In the genomic region with DNA sequence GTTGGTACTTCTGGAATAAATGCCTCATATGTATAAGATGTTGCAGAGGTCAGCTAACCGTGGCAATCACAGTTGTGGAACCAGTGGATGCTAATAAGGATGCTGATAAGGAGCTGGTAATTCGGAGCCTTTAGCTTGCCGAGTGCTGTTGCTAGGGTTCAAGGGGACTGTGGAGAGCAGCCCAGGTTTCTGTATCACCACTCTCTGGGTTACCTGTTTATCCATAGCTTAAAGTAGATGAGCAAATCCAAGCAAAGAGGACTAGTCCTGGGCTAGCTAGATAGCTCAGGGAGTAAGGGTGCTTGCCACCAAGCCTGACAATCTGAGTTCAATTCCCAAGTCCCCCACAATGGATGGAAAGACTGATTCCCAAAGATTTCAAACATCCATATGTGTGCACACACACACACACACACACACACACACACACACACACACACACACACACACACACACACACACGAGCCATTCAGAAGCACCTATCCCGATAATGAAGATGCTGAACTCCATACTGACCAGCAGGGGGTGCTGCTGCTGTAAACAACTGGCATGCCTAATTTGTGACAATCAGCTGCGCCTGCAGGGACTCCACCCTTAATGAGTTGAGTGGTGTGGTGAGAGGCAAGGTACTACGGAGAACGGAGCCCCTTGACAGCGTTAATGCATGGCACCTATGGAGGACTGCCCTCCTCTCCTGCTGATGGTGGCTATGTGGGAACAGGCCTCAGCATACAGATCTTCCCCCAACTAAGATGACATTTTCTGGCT, we compare ENCODE assay signal across 9 mouse cellular contexts.
A peak's percentile ranks its signal among the peaks of the same experiment; 100 is the strongest.
DNase-seq lines count a peak whose midpoint lies in the region; ATAC-seq and TF ChIP-seq lines count a peak whose summit lies in the region.
"Had no signal": no experiment of that assay in that cellular context is flagged by ENCODE, and none has a peak within 500 bp of the region (broad histone marks: within the 10 kb centered on the region; RNA-seq: fewer than 3 reads in every experiment).

No protein-coding gene starts in this region.

- H3K36me3 ChIP-seq in forebrain, embryonic 11.5 days (ENCODE audit: control insufficient read depth, insufficient read depth, low read length): no peaks in the 10 kb centered on the region
- peaks cover 41% of the 10 kb centered on the region for H3K36me3 ChIP-seq in hindbrain, embryonic 13.5 days
- H3K36me3 ChIP-seq in limb, embryonic 11.5 days (ENCODE audit: control insufficient read depth, insufficient read depth, low read length): no peaks in the 10 kb centered on the region
- H3K36me3 ChIP-seq: embryonic facial prominence, embryonic 12.5 days had no signal

- no peak overlapping the region for H3K27ac ChIP-seq in bone marrow macrophage, adult 2 months (ENCODE audit: insufficient read depth, low read depth, low read length)
- no peak overlapping the region for H3K27ac ChIP-seq in forebrain, embryonic 11.5 days (ENCODE audit: low read depth, low read length)
- H3K27ac ChIP-seq in hindbrain, embryonic 13.5 days: no peak overlapping the region
- H3K27ac ChIP-seq in limb, embryonic 11.5 days (replicated peaks; ENCODE audit: low read depth, low read length): no peak overlapping the region
- H3K27ac ChIP-seq: embryonic facial prominence, embryonic 12.5 days had no signal

- DNase-seq in left cerebral cortex, adult 18-20 months (ENCODE audit: low spot score in 2 of 2): peak; percentile 55 to 61
- no peak for DNase-seq in left cerebral cortex, adult 11 months (ENCODE audit: low spot score)
- peak; percentile 80 for DNase-seq in forebrain, embryonic 11.5 days (ENCODE audit: low spot score)
- DNase-seq in limb, embryonic 11.5 days (ENCODE audit: low spot score): peak; percentile 71
- DNase-seq in naive thymus-derived CD4-positive, alpha-beta T cell, adult 2 months (ENCODE audit: low read depth): peak; percentile 54
- DNase-seq in testis, postnatal 14 days (ENCODE audit: low spot score): peak; percentile 21

- no peak for TF ChIP-seq POLR2A in bone marrow macrophage, adult 2 months (IDR thresholded peaks at IDR 0.05; ENCODE audit: borderline replicate concordance, low read depth, low read length)

- no peaks in the 10 kb centered on the region for H3K27me3 ChIP-seq in forebrain, embryonic 11.5 days (ENCODE audit: control insufficient read depth, insufficient read depth, low read length)
- no peaks in the 10 kb centered on the region for H3K27me3 ChIP-seq in hindbrain, embryonic 13.5 days
- H3K27me3 ChIP-seq in limb, embryonic 11.5 days (ENCODE audit: control insufficient read depth, insufficient read depth, low read length): no peaks in the 10 kb centered on the region
- H3K27me3 ChIP-seq: embryonic facial prominence, embryonic 12.5 days had no signal

- 35% methylated on average over 9 of the region's 9 CpGs for WGBS in forebrain, embryonic 11.5 days
- 34% methylated on average over 9 of the region's 9 CpGs for WGBS in hindbrain, embryonic 13.5 days
- 29% methylated on average over 9 of the region's 9 CpGs for WGBS in limb, embryonic 11.5 days

- H3K4me2 ChIP-seq in forebrain, embryonic 11.5 days (ENCODE audit: low read depth, low read length, severe bottlenecking): no peak overlapping the region
- no peak overlapping the region for H3K4me2 ChIP-seq in hindbrain, embryonic 13.5 days
- no peak overlapping the region for H3K4me2 ChIP-seq in limb, embryonic 11.5 days (ENCODE audit: low read depth, severe bottlenecking)
- H3K4me2 ChIP-seq: embryonic facial prominence, embryonic 12.5 days had no signal

- peak; percentile 55; the same call in 1 of the 2 replicates for ATAC-seq in forebrain, embryonic 11.5 days (replicated peaks; ENCODE audit: low FRiP score)
- ATAC-seq in hindbrain, embryonic 13.5 days (ENCODE audit: low FRiP score): 0 out of 2 replicates have a peak, but pooled peaks have one; percentile 43
- no peak for ATAC-seq in limb, embryonic 11.5 days (ENCODE audit: insufficient number of reproducible peaks, low FRiP score, low TSS enrichment, low read depth)

- 0 out of 2 replicates have a peak, but pooled peaks cover 2% of the 10 kb centered on the region for H3K4me1 ChIP-seq in bone marrow macrophage, adult 2 months (ENCODE audit: control insufficient read depth, insufficient read depth, low read length)
- H3K4me1 ChIP-seq in forebrain, embryonic 11.5 days (replicated peaks; ENCODE audit: control insufficient read depth, insufficient read depth, low read length): no peaks in the 10 kb centered on the region
- H3K4me1 ChIP-seq in hindbrain, embryonic 13.5 days (replicated peaks): no peaks in the 10 kb centered on the region
- no peaks in the 10 kb centered on the region for H3K4me1 ChIP-seq in limb, embryonic 11.5 days (ENCODE audit: control insufficient read depth, insufficient read depth, low read length)
- H3K4me1 ChIP-seq: embryonic facial prominence, embryonic 12.5 days had no signal

- no peaks in the 10 kb centered on the region for H3K9me3 ChIP-seq in forebrain, embryonic 11.5 days (ENCODE audit: control insufficient read depth, low read length)
- H3K9me3 ChIP-seq in hindbrain, embryonic 13.5 days: no peaks in the 10 kb centered on the region; the same call in 1 of the 2 replicates
- H3K9me3 ChIP-seq in limb, embryonic 11.5 days (ENCODE audit: control insufficient read depth, low read length): no peaks in the 10 kb centered on the region
- H3K9me3 ChIP-seq: embryonic facial prominence, embryonic 12.5 days had no signal

- no peak overlapping the region for H3K4me3 ChIP-seq in bone marrow macrophage, adult 2 months (ENCODE audit: insufficient read depth, low read length)
- no peak overlapping the region for H3K4me3 ChIP-seq in forebrain, embryonic 11.5 days (ENCODE audit: low read depth, low read length)
- no peak overlapping the region for H3K4me3 ChIP-seq in hindbrain, embryonic 13.5 days
- H3K4me3 ChIP-seq in limb, embryonic 11.5 days (ENCODE audit: low read depth, low read length): no peak overlapping the region
- H3K4me3 ChIP-seq: embryonic facial prominence, embryonic 12.5 days had no signal

- H3K9ac ChIP-seq in forebrain, embryonic 11.5 days (ENCODE audit: low read length): no peak overlapping the region
- no peak overlapping the region for H3K9ac ChIP-seq in hindbrain, embryonic 13.5 days
- H3K9ac ChIP-seq in limb, embryonic 11.5 days (ENCODE audit: low read length): no peak overlapping the region
- H3K9ac ChIP-seq: embryonic facial prominence, embryonic 12.5 days had no signal

- TF ChIP-seq CTCF in bone marrow macrophage, adult 2 months (IDR thresholded peaks at IDR 0.05; ENCODE audit: low read depth, low read length): peak; percentile 44
